Mouse (Mus musculus) layer of hippocampus, postnatal 25 days (tissue): ENCODE measurements around the gene Maml3. TPM values are rescaled to one million over a fixed set of nuclear protein-coding genes. Genes with fewer than 3 reads are reported as not detected.

ENCODE experiments used
- DNase-seq, 2 experiments: peaks; one replicate each; pipeline ENCODE4 v3.0.0; 2022; ENCODE audit warnings: mixed read lengths in 2 of 2, low spot score in 1 of 2; ENCODE audit errors: extremely low spot score in 1 of 2
- total RNA-seq, 2 experiments: library from RNA; stranded (reverse); gene quantifications; 2 replicates each; pipeline ENCODE4 v1.2.3; 2021

Maml3 gene
- total RNA-seq, 2 experiments from 2014 or later: 7.3 to 10.0 TPM

- DNase-seq: no peak
Observed at GRCm38 (mm10) chr3:52047537-52047936, 57.3 kb downstream of the Maml3 start.

GRCm38 (mm10) chr3:52046895-52047372 lies 57.9 kb downstream of the Maml3 start:
- DNase-seq: peak in 1 of 2 experiments; percentile 75

GRCm38 (mm10) chr3:52046027-52046700 lies 58.7 kb downstream of the Maml3 start:
- DNase-seq: peak; percentile 48 to 59

GRCm38 (mm10) chr3:52045221-52045641 lies 59.6 kb downstream of the Maml3 start:
- no peak for DNase-seq

- DNase-seq: no peak
Observed at GRCm38 (mm10) chr3:52044651-52045050, 60.2 kb downstream of the Maml3 start.

- no peak for DNase-seq
Observed at GRCm38 (mm10) chr3:52043847-52044246, 61.0 kb downstream of the Maml3 start.

- DNase-seq: no peak
Observed at GRCm38 (mm10) chr3:52042680-52043079, 62.2 kb downstream of the Maml3 start.

GRCm38 (mm10) chr3:52039958-52040357 lies 64.9 kb downstream of the Maml3 start:
- DNase-seq: no peak

GRCm38 (mm10) chr3:52037260-52037659 lies 67.6 kb downstream of the Maml3 start:
- no peak for DNase-seq

GRCm38 (mm10) chr3:52035404-52035803 lies 69.5 kb downstream of the Maml3 start:
- no peak for DNase-seq

- no peak for DNase-seq
Observed at GRCm38 (mm10) chr3:52033857-52034588, 70.9 kb downstream of the Maml3 start.

- DNase-seq: no peak
Observed at GRCm38 (mm10) chr3:52031327-52031726, 73.5 kb downstream of the Maml3 start.

- DNase-seq: no peak
Observed at GRCm38 (mm10) chr3:52030114-52030513, 74.8 kb downstream of the Maml3 start.

GRCm38 (mm10) chr3:52029661-52030081 lies 75.2 kb downstream of the Maml3 start:
- DNase-seq: no peak

GRCm38 (mm10) chr3:52027972-52028371 lies 76.9 kb downstream of the Maml3 start:
- no peak for DNase-seq

GRCm38 (mm10) chr3:52022486-52022885 lies 82.4 kb downstream of the Maml3 start:
- DNase-seq: no peak

GRCm38 (mm10) chr3:52018103-52018439 lies 86.8 kb downstream of the Maml3 start:
- no peak for DNase-seq

- DNase-seq: no peak
Observed at GRCm38 (mm10) chr3:52017439-52018102, 87.3 kb downstream of the Maml3 start.

- DNase-seq: no peak
Observed at GRCm38 (mm10) chr3:52016178-52016577, 88.7 kb downstream of the Maml3 start.

- DNase-seq: no peak
Observed at GRCm38 (mm10) chr3:52015556-52015955, 89.3 kb downstream of the Maml3 start.

GRCm38 (mm10) chr3:52011032-52011710 lies 93.7 kb downstream of the Maml3 start:
- DNase-seq: no peak
